In genomic region chr9:90133562-90134355, GRCm38 (mm10) we compare ENCODE assay signal across 22 mouse cellular contexts. TPM values are rescaled to one million over a fixed set of nuclear protein-coding genes. Genes with fewer than 3 reads are reported as not detected.
A peak's percentile ranks its signal among the peaks of the same experiment; 100 is the strongest.
DNase-seq lines count a peak whose midpoint lies in the region; ATAC-seq and TF ChIP-seq lines count a peak whose summit lies in the region.
"Had no signal": no experiment of that assay in that cellular context is flagged by ENCODE, and none has a peak within 500 bp of the region (broad histone marks: within the 10 kb centered on the region; RNA-seq: fewer than 3 reads in every experiment).

No protein-coding gene starts in this region.

- 0 out of 2 replicates have a peak, but pooled peaks have one; percentile 44 for TF ChIP-seq EP300 in ES-Bruce4 (IDR thresholded peaks at IDR 0.05; ENCODE audit: insufficient read depth, low read depth, low read length)

- H3K27ac ChIP-seq in heart, embryonic 14.5 days (replicated peaks in 1 of 2; ENCODE audit: control insufficient read depth in 1 of 2, insufficient read depth in 1 of 2, low read depth in 2 of 2, low read length in 2 of 2), result peak overlapping the region; percentile 71 to 75
- H3K27ac ChIP-seq in ES-Bruce4 (ENCODE audit: insufficient read depth, low read length), result peak overlapping the region; percentile 24; the same call in 1 of the 2 replicates
- peak overlapping the region; percentile 76 for H3K27ac ChIP-seq in heart, embryonic 15.5 days
- no peak overlapping the region for H3K27ac ChIP-seq in midbrain, embryonic 14.5 days (replicated peaks; ENCODE audit: low read depth, low read length)
- H3K27ac ChIP-seq: embryonic facial prominence, embryonic 12.5 days; gastrocnemius, adult 2 months; hindbrain, postnatal 0 days; limb, embryonic 13.5 days; liver, embryonic 14.5 days; midbrain, embryonic 10.5 days; neural tube, embryonic 13.5 days had no signal

- no peak for DNase-seq in heart, postnatal 14 days
- no peak for DNase-seq in midbrain, embryonic 14.5 days
- no peak for DNase-seq in urinary bladder, postnatal 10 days (ENCODE audit: low spot score)
- DNase-seq: adrenal gland, postnatal 14 days; cerebellum, adult 2 months; forebrain, postnatal 0 days; gastrocnemius, adult 2 months; kidney, postnatal 4 days; lung, postnatal 4 days; right cerebral cortex, postnatal 25 days had no signal

- H3K36me3 ChIP-seq in heart, embryonic 14.5 days (ENCODE audit: control insufficient read depth, insufficient read depth, low read length), result no peaks in the 10 kb centered on the region
- H3K36me3 ChIP-seq in E14TG2a.4 (ENCODE audit: insufficient read depth, low read length), result no peaks in the 10 kb centered on the region
- no peaks in the 10 kb centered on the region for H3K36me3 ChIP-seq in ES-Bruce4 (ENCODE audit: control insufficient read depth, insufficient read depth, low read length, poor library complexity, severe bottlenecking)
- H3K36me3 ChIP-seq in heart, embryonic 15.5 days, result no peaks in the 10 kb centered on the region
- H3K36me3 ChIP-seq in midbrain, embryonic 14.5 days (ENCODE audit: control insufficient read depth, insufficient read depth, low read length), result no peaks in the 10 kb centered on the region
- H3K36me3 ChIP-seq: embryonic facial prominence, embryonic 12.5 days; limb, embryonic 13.5 days; midbrain, embryonic 10.5 days; neural tube, embryonic 13.5 days had no signal

- TF ChIP-seq CTCF in E14TG2a.4 (conservative IDR thresholded peaks at IDR 0.05; ENCODE audit: low read length) (no peak), ES-Bruce4 (IDR thresholded peaks at IDR 0.05; ENCODE audit: low read depth, low read length) (no peak)

- no peak overlapping the region for H3K9ac ChIP-seq in heart, embryonic 14.5 days (ENCODE audit: low read length)
- 0 out of 2 replicates have a peak overlapping the region, but pooled peaks have one; percentile 32 for H3K9ac ChIP-seq in ES-Bruce4 (ENCODE audit: low read depth, poor library complexity, severe bottlenecking)
- H3K9ac ChIP-seq in heart, embryonic 15.5 days, result no peak overlapping the region
- H3K9ac ChIP-seq in midbrain, embryonic 14.5 days (replicated peaks; ENCODE audit: low read length), result no peak overlapping the region
- H3K9ac ChIP-seq: embryonic facial prominence, embryonic 12.5 days; forebrain, postnatal 0 days; limb, embryonic 13.5 days; liver, embryonic 14.5 days; neural tube, embryonic 13.5 days had no signal

- no peak for TF ChIP-seq POLR2A in ES-Bruce4 (IDR thresholded peaks at IDR 0.05; ENCODE audit: insufficient read depth, low read length)

- no peaks in the 10 kb centered on the region for H3K9me3 ChIP-seq in heart, embryonic 14.5 days (ENCODE audit: control insufficient read depth, low read length)
- no peaks in the 10 kb centered on the region for H3K9me3 ChIP-seq in E14TG2a.4 (ENCODE audit: low read length)
- 0 out of 2 replicates have a peak, but pooled peaks cover 3% of the 10 kb centered on the region for H3K9me3 ChIP-seq in ES-Bruce4 (replicated peaks; ENCODE audit: control insufficient read depth, insufficient read depth, low read length, poor library complexity, severe bottlenecking)
- H3K9me3 ChIP-seq in heart, embryonic 15.5 days (replicated peaks), result no peaks in the 10 kb centered on the region
- H3K9me3 ChIP-seq in midbrain, embryonic 14.5 days (ENCODE audit: control insufficient read depth, low read length), result no peaks in the 10 kb centered on the region
- H3K9me3 ChIP-seq: embryonic facial prominence, embryonic 12.5 days; limb, embryonic 13.5 days; midbrain, embryonic 10.5 days; neural tube, embryonic 13.5 days had no signal

- ATAC-seq in heart, embryonic 14.5 days (ENCODE audit: insufficient number of reproducible peaks, insufficient read depth, low FRiP score, low read depth), result peak; percentile 50
- ATAC-seq in heart, embryonic 15.5 days (replicated peaks; ENCODE audit: insufficient number of reproducible peaks, insufficient read depth, low FRiP score, low read depth), result peak; percentile 75
- ATAC-seq in midbrain, embryonic 14.5 days (ENCODE audit: low FRiP score, low TSS enrichment), result no peak
- ATAC-seq: activated CD4-positive, CD25-positive, alpha-beta regulatory T cell, adult 4 months; forebrain, postnatal 0 days; hindbrain, postnatal 0 days had no signal

- WGBS in heart, embryonic 14.5 days, result 24% methylated on average over 7 of the region's 7 CpGs
- 33% methylated on average over 7 of the region's 7 CpGs for WGBS in heart, embryonic 15.5 days
- 71% methylated on average over 7 of the region's 7 CpGs for whole genome bisulfite sequencing in midbrain, embryonic 14.5 days

- peaks cover 9% of the 10 kb centered on the region in 2 experiments; a peak in 3 of 4 replicates for H3K4me1 ChIP-seq in heart, embryonic 14.5 days (ENCODE audit: control insufficient read depth in 2 of 2, insufficient read depth in 2 of 2, low read length in 2 of 2)
- H3K4me1 ChIP-seq in E14TG2a.4 (replicated peaks; ENCODE audit: low read depth, low read length), result peaks cover 14% of the 10 kb centered on the region
- no peaks in the 10 kb centered on the region for H3K4me1 ChIP-seq in ES-Bruce4 (ENCODE audit: control insufficient read depth, insufficient read depth, low read length)
- peaks cover 16% of the 10 kb centered on the region for H3K4me1 ChIP-seq in heart, embryonic 15.5 days (replicated peaks)
- no peaks in the 10 kb centered on the region for H3K4me1 ChIP-seq in midbrain, embryonic 14.5 days (ENCODE audit: control insufficient read depth, insufficient read depth, low read length)
- H3K4me1 ChIP-seq: embryonic facial prominence, embryonic 12.5 days; limb, embryonic 13.5 days; neural tube, embryonic 13.5 days had no signal

- intact Hi-C loops in heart, postnatal 14 days (cut with DNase I), result no loop called here

- H3K4me3 ChIP-seq in heart, embryonic 14.5 days (ENCODE audit: control insufficient read depth in 1 of 2, insufficient read depth in 1 of 2, low read depth in 1 of 2, low read length in 2 of 2), result no peak overlapping the region
- H3K4me3 ChIP-seq in E14TG2a.4 (replicated peaks; ENCODE audit: low read length), result peak overlapping the region; percentile 14; the same call in 1 of the 2 replicates
- no peak overlapping the region for H3K4me3 ChIP-seq in ES-Bruce4 (ENCODE audit: low read depth, low read length)
- no peak overlapping the region for H3K4me3 ChIP-seq in heart, embryonic 15.5 days
- H3K4me3 ChIP-seq in midbrain, embryonic 14.5 days (replicated peaks; ENCODE audit: low read depth, low read length), result no peak overlapping the region
- H3K4me3 ChIP-seq: embryonic facial prominence, embryonic 12.5 days; gastrocnemius, adult 2 months; limb, embryonic 13.5 days; midbrain, embryonic 10.5 days; neural tube, embryonic 13.5 days had no signal

- H3K27me3 ChIP-seq in heart, embryonic 14.5 days (ENCODE audit: control insufficient read depth, insufficient read depth, low read length), result no peaks in the 10 kb centered on the region
- 0 out of 2 replicates have a peak, but pooled peaks cover 2% of the 10 kb centered on the region for H3K27me3 ChIP-seq in E14TG2a.4 (ENCODE audit: insufficient read depth, low read length)
- no peaks in the 10 kb centered on the region for H3K27me3 ChIP-seq in ES-Bruce4 (ENCODE audit: control insufficient read depth, insufficient read depth, low read length, poor library complexity, severe bottlenecking)
- H3K27me3 ChIP-seq in heart, embryonic 15.5 days, result no peaks in the 10 kb centered on the region
- no peaks in the 10 kb centered on the region for H3K27me3 ChIP-seq in midbrain, embryonic 14.5 days (ENCODE audit: control insufficient read depth, insufficient read depth, low read length)
- H3K27me3 ChIP-seq: embryonic facial prominence, embryonic 12.5 days; limb, embryonic 13.5 days; neural tube, embryonic 13.5 days had no signal

- H3K4me2 ChIP-seq in heart, embryonic 14.5 days (ENCODE audit: low read length), result no peak overlapping the region
- H3K4me2 ChIP-seq in heart, embryonic 15.5 days, result no peak overlapping the region
- H3K4me2 ChIP-seq in midbrain, embryonic 14.5 days (ENCODE audit: low read length), result no peak overlapping the region
- H3K4me2 ChIP-seq: embryonic facial prominence, embryonic 12.5 days; limb, embryonic 13.5 days; neural tube, embryonic 13.5 days had no signal

RNA-seq across cellular contexts. Expression of gene Morf4l1, which starts 19.2 kb away (rescaled TPM):
- polyA plus RNA-seq in heart, embryonic 14.5 days (2014; fragmentation: Nextera tagmentation; extraction: Ambion mirVana), result 314 and 344 TPM in 2 replicates
- total RNA-seq in heart, postnatal 14 days (2021), result 100 to 1,000 TPM; 249 to 263 TPM
- 647 and 696 TPM in 2 replicates for polyA plus RNA-seq in ES-Bruce4 (2011; ENCODE audit: insufficient read depth, insufficient read length, low read depth, missing spikeins)
- 298 and 299 TPM in 2 replicates for polyA plus RNA-seq in heart, embryonic 15.5 days (2015; fragmentation: Nextera tagmentation; extraction: Ambion mirVana)
- polyA plus RNA-seq in midbrain, embryonic 14.5 days (2014; fragmentation: Nextera tagmentation; extraction: Ambion mirVana), result 616 and 659 TPM in 2 replicates

RNA-seq across cellular contexts. Expression of gene Adamts7, which starts 29.1 kb away (rescaled TPM):
- polyA plus RNA-seq in heart, embryonic 14.5 days (2014; fragmentation: Nextera tagmentation; extraction: Ambion mirVana), result 6.9 and 8.8 TPM in 2 replicates
- total RNA-seq in heart, postnatal 14 days (2021), result 10 to 100 TPM; 23.4 to 27.5 TPM
- 4.2 and 4.7 TPM in 2 replicates for polyA plus RNA-seq in ES-Bruce4 (2011; ENCODE audit: insufficient read depth, insufficient read length, low read depth, missing spikeins)
- polyA plus RNA-seq in heart, embryonic 15.5 days (2015; fragmentation: Nextera tagmentation; extraction: Ambion mirVana), result 8.9 and 11.3 TPM in 2 replicates
- polyA plus RNA-seq in midbrain, embryonic 14.5 days (2014; fragmentation: Nextera tagmentation; extraction: Ambion mirVana), result 8.1 and 10.7 TPM in 2 replicates
- total RNA-seq: common myeloid progenitor, adult 5-6 weeks had no signal
- polyA plus RNA-seq: activated CD4-positive, CD25-positive, alpha-beta regulatory T cell, adult 4 months had no signal
